Comparison of ENCODE assay signal across 13 mouse cellular contexts in the genomic region with DNA sequence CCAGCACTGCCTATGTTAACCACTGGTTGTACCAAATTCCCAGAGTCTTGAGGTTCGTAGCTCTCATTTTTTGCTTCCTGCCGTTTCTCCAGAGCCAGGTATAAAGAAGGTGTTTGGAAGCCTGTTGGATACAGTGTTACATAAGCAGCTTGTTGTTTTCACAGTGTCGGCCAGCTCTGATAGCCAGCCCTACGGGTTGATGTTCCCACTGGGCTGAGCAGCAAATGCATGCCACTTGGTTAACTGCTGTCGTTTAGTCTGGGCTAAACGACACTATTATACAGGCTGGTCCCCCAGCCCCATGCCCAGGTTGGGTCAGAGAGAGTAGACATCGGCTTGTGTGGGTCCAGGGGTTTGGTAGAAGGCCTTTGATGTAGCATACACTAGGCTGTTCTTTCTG. TPM values are rescaled to one million over a fixed set of nuclear protein-coding genes. Genes with fewer than 3 reads are reported as not detected.
"Had no signal": no experiment of that assay in that cellular context is flagged by ENCODE, and none has a peak within 500 bp of the region (broad histone marks: within the 10 kb centered on the region; RNA-seq: fewer than 3 reads in every experiment).

No protein-coding gene starts in this region.

- DNase-seq: kidney, adult 8-10 months; kidney, postnatal 36 days; lung, adult 18-20 months; thymus, adult 2 months; thymus, postnatal 25 days had no signal

- H3K27ac ChIP-seq: limb, embryonic 13.5 days; liver, embryonic 14.5 days; midbrain, embryonic 15.5 days; neural tube, embryonic 12.5 days had no signal

- H3K4me3 ChIP-seq: limb, embryonic 13.5 days; midbrain, embryonic 15.5 days; neural tube, embryonic 12.5 days had no signal

RNA-seq across cellular contexts. Expression of a gene that starts 22.5 kb away (rescaled TPM):
- total RNA-seq: monocyte, adult 5-6 weeks; neutrophil, adult 5-6 weeks had no signal

RNA-seq across cellular contexts. Expression of a gene that starts 46.2 kb away (rescaled TPM):
- total RNA-seq: liver, adult 2 months; megakaryocyte progenitor cell, adult 5-6 weeks; monocyte, adult 5-6 weeks; neutrophil, adult 5-6 weeks had no signal
- polyA plus RNA-seq: limb, embryonic 13.5 days had no signal
